Comparison of ENCODE assay signal across 9 mouse cellular contexts in genomic region chr16:30397127-30398057, GRCm38 (mm10). TPM values are rescaled to one million over a fixed set of nuclear protein-coding genes. Genes with fewer than 3 reads are reported as not detected.
A peak's percentile ranks its signal among the peaks of the same experiment; 100 is the strongest.
DNase-seq lines count a peak whose midpoint lies in the region; ATAC-seq lines count a peak whose summit lies in the region.
"Had no signal": no experiment of that assay in that cellular context is flagged by ENCODE, and none has a peak within 500 bp of the region (broad histone marks: within the 10 kb centered on the region; RNA-seq: fewer than 3 reads in every experiment).

No protein-coding gene starts in this region.

- 67% methylated on average over 15 of the region's 15 CpGs for WGBS in neural tube, embryonic 15.5 days
- 60% methylated on average over 15 of the region's 15 CpGs for WGBS in forebrain, embryonic 10.5 days

- no peaks in the 10 kb centered on the region for H3K36me3 ChIP-seq in neural tube, embryonic 15.5 days
- no peaks in the 10 kb centered on the region for H3K36me3 ChIP-seq in forebrain, embryonic 10.5 days (replicated peaks)
- H3K36me3 ChIP-seq: hindbrain, embryonic 15.5 days had no signal

- peaks cover 4% of the 10 kb centered on the region; the same call in 1 of the 2 replicates for H3K4me1 ChIP-seq in neural tube, embryonic 15.5 days
- H3K4me1 ChIP-seq in forebrain, embryonic 10.5 days = peaks cover 10% of the 10 kb centered on the region
- H3K4me1 ChIP-seq: hindbrain, embryonic 15.5 days had no signal

- ATAC-seq in neural tube, embryonic 15.5 days (ENCODE audit: low FRiP score) = no peak

- H3K9me3 ChIP-seq in neural tube, embryonic 15.5 days (replicated peaks) = peaks cover 3% of the 10 kb centered on the region; the same call in 1 of the 2 replicates
- peaks cover 7% of the 10 kb centered on the region; the same call in 1 of the 2 replicates for H3K9me3 ChIP-seq in forebrain, embryonic 10.5 days
- H3K9me3 ChIP-seq: hindbrain, embryonic 15.5 days had no signal

- H3K4me3 ChIP-seq in neural tube, embryonic 15.5 days (replicated peaks) = no peak overlapping the region
- no peak overlapping the region for H3K4me3 ChIP-seq in forebrain, embryonic 10.5 days
- H3K4me3 ChIP-seq: hindbrain, embryonic 15.5 days had no signal

- DNase-seq in neural tube, embryonic 10.5 days (ENCODE audit: extremely low spot score, low spot score) = peak; percentile 17
- peak; percentile 66 for DNase-seq in gastrocnemius, postnatal 25 days
- peak; percentile 64 to 80 for DNase-seq in kidney, postnatal 36 days
- peak; percentile 14 for DNase-seq in ovary, postnatal 36 days (ENCODE audit: low spot score)
- DNase-seq in forebrain, embryonic 10.5 days (ENCODE audit: extremely low spot score, low spot score) = no peak
- DNase-seq in spleen, postnatal 36 days (ENCODE audit: low spot score in 2 of 2) = no peak
- DNase-seq in right cerebral cortex, postnatal 36 days (ENCODE audit: low spot score in 2 of 2) = no peak

- H3K27ac ChIP-seq in neural tube, embryonic 15.5 days (replicated peaks) = no peak overlapping the region
- no peak overlapping the region for H3K27ac ChIP-seq in forebrain, embryonic 10.5 days
- H3K27ac ChIP-seq: hindbrain, embryonic 15.5 days had no signal

- H3K4me2 ChIP-seq in neural tube, embryonic 15.5 days = no peak overlapping the region
- H3K4me2 ChIP-seq: hindbrain, embryonic 15.5 days had no signal

- H3K27me3 ChIP-seq in neural tube, embryonic 15.5 days (replicated peaks) = no peaks in the 10 kb centered on the region
- H3K27me3 ChIP-seq in forebrain, embryonic 10.5 days (ENCODE audit: poor library complexity, severe bottlenecking) = no peaks in the 10 kb centered on the region
- H3K27me3 ChIP-seq: hindbrain, embryonic 15.5 days had no signal

- H3K9ac ChIP-seq in neural tube, embryonic 15.5 days (replicated peaks) = no peak overlapping the region
- H3K9ac ChIP-seq: hindbrain, embryonic 15.5 days had no signal

RNA-seq across cellular contexts. Expression of gene Atp13a3, which starts 8.4 kb away (rescaled TPM):
- polyA plus RNA-seq in neural tube, embryonic 15.5 days (2015; fragmentation: Nextera tagmentation; extraction: Ambion mirVana) = 7.8 and 8.8 TPM in 2 replicates
- total RNA-seq in gastrocnemius, postnatal 25 days (2021) = 10 to 100 TPM; 35.5 to 45.9 TPM
- polyA plus RNA-seq in forebrain, embryonic 10.5 days (2016; fragmentation: Nextera tagmentation; extraction: Ambion mirVana) = 9.9 and 10.5 TPM in 2 replicates

Comparison
In these comparisons a context has a peak if more than half of its experiments do, and no peak if none do; other contexts are left out.
1. DNase-seq: peak in neural tube, embryonic 10.5 days (single experiment), gastrocnemius, postnatal 25 days (single experiment), kidney, postnatal 36 days (2 of 2) and ovary, postnatal 36 days (single experiment); none in forebrain, embryonic 10.5 days (single experiment), spleen, postnatal 36 days (0 of 2) and right cerebral cortex, postnatal 36 days (0 of 2).